Mouse (Mus musculus) midbrain, postnatal 0 days (tissue): ENCODE data around the gene Arpc1a. TPM values are rescaled to one million over a fixed set of nuclear protein-coding genes. Genes with fewer than 3 reads are reported as not detected.
A peak's percentile ranks its signal among the peaks of the same experiment; 100 is the strongest.

Source experiments
- ATAC-seq: fragments of 200-750 bp; cut with Nextera tagmentation; 2 replicates; pipeline ENCODE4 v1.8.0; 2017; ENCODE audit warnings: moderate number of reproducible peaks, mild to moderate bottlenecking, moderate TSS enrichment, moderate library complexity; ENCODE audit not compliant: low FRiP score
- DNase-seq: peaks from one replicate; pipeline ENCODE4 v3.0.0-alpha.2; 2015; ENCODE audit warnings: low spot score
- H3K27ac ChIP-seq: fragments of 300-500 bp; sonication (generic); 2 replicates; pipeline ENCODE4 v1.5.1; 2014; ENCODE audit warnings: low read depth, mild to moderate bottlenecking, low read length, mixed read lengths
- H3K27me3 ChIP-seq: fragments of 300-500 bp; sonication (generic); 2 replicates; pipeline ENCODE4 v1.6.1; 2014; ENCODE audit warnings: low read length, control low read depth, mixed read lengths; ENCODE audit not compliant: insufficient read depth
- H3K36me3 ChIP-seq: fragments of 300-500 bp; sonication (generic); 2 replicates; pipeline ENCODE4 v1.6.1; 2014; ENCODE audit warnings: low read length, control low read depth, mixed read lengths; ENCODE audit not compliant: insufficient read depth
- H3K4me1 ChIP-seq: fragments of 300-500 bp; sonication (generic); 2 replicates; pipeline ENCODE4 v1.6.1; 2014; ENCODE audit warnings: mild to moderate bottlenecking, control low read depth, antibody characterized with exemption, low read length, mixed read lengths; ENCODE audit not compliant: insufficient read depth
- H3K4me2 ChIP-seq: fragments of 300-500 bp; sonication (generic); 2 replicates; pipeline ENCODE4 v1.6.1; 2014; ENCODE audit warnings: low read depth, mild to moderate bottlenecking, low read length, mixed read lengths; ENCODE audit not compliant: poor library complexity, severe bottlenecking
- H3K4me3 ChIP-seq: fragments of 300-500 bp; sonication (generic); 2 replicates; pipeline ENCODE4 v1.5.1; 2014; ENCODE audit warnings: low read depth, mild to moderate bottlenecking, low read length, moderate library complexity
- H3K9ac ChIP-seq: fragments of 300-500 bp; sonication (generic); replicated peaks from 2 replicates; pipeline ENCODE4 v1.6.1; 2014; ENCODE audit warnings: mild to moderate bottlenecking, low read length, moderate library complexity, mixed read lengths; ENCODE audit not compliant: poor library complexity, severe bottlenecking
- H3K9me3 ChIP-seq: fragments of 300-500 bp; sonication (generic); 2 replicates; pipeline ENCODE4 v1.6.1; 2016; ENCODE audit warnings: low read length, control low read depth
- CTCF ChIP-seq: IDR thresholded peaks from 2 replicates; pipeline ENCODE4 v1.5.1; 2016; ENCODE audit warnings: antibody characterized with exemption, mild to moderate bottlenecking
- WGBS: fragments of 180-500 bp; shearing (Covaris S2); extraction: QIAGEN DNeasy Blood & Tissue Kit; methylation state at CpG from one replicate; pipeline ENCODE4 v1.1.7; 2014; 5-methylcytosine and 5-hydroxymethylcytosine counted together
- polyA plus RNA-seq: library from polyadenylated mRNA; unstranded; fragments of >200 nt; fragmentation: Nextera tagmentation; extraction: Ambion mirVana; gene quantifications from 2 replicates; pipeline ENCODE4 v1.2.1, GENCODE M21; 2015
- total RNA-seq: library from RNA; depleted of rRNA; stranded (reverse); fragments of >200 nt; gene quantifications from 2 replicates; pipeline ENCODE4 v1.2.3, GENCODE M21; 2014

Gene Arpc1a
- total and polyA plus RNA-seq, 2 experiments from 2014 or later = 148 to 244 TPM

GRCm38 (mm10) chr5:145059524-145059923 lies 24.1 kb upstream of the Arpc1a start:
- no peaks in the 10 kb centered on the region for H3K27me3 ChIP-seq
- ATAC-seq = no peak
- no peaks in the 10 kb centered on the region for H3K36me3 ChIP-seq
- TF ChIP-seq CTCF = no peak
- DNase-seq = no peak
- no peak overlapping the region for H3K4me2 ChIP-seq
- WGBS = 62% methylated on average over 2 of the region's 2 CpGs
- H3K4me1 ChIP-seq = no peaks in the 10 kb centered on the region
- H3K27ac ChIP-seq = no peak overlapping the region
- H3K9ac ChIP-seq = no peak overlapping the region
- no peaks in the 10 kb centered on the region for H3K9me3 ChIP-seq
- H3K4me3 ChIP-seq = no peak overlapping the region

DNA sequence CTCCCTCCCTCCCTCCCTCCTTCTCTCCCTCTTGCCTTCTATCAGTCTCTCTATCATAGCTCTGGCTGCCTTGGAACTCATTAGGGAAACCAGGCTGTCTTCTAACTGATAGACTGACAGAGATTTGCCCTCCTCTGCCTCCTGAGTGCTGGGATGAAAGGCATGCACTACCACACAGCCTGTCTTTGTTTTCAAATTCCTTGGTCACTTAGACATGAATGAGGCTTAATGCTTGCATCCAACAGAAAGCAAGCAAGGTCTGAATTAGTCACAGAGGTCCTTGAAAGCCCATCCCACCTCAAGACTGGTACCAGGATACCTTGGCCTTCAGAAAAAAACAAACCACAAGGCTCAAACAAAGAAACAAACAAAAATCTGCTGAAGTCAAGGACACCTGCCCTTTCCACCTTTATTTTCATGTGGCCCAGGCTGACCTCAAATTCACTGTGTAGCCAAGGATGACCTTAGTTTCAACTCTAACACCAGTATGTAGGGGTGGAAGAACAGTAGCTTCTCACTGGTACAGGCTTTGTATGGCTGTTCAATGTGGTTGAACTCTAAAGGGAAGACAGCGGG lies 18.8 kb upstream of the Arpc1a start:
- no peak overlapping the region for H3K9ac ChIP-seq
- no peaks in the 10 kb centered on the region for H3K4me1 ChIP-seq
- no peak overlapping the region for H3K4me3 ChIP-seq
- no peak for DNase-seq
- H3K27me3 ChIP-seq = no peaks in the 10 kb centered on the region; the same call in 1 of the 2 replicates
- H3K36me3 ChIP-seq = no peaks in the 10 kb centered on the region
- ATAC-seq = no peak
- no peak for TF ChIP-seq CTCF
- H3K9me3 ChIP-seq = no peaks in the 10 kb centered on the region
- no peak overlapping the region for H3K27ac ChIP-seq
- H3K4me2 ChIP-seq = no peak overlapping the region
- 88% methylated on average over 1 of the region's 1 CpGs for WGBS

GRCm38 (mm10) chr5:145068863-145069262 lies 14.8 kb upstream of the Arpc1a start:
- H3K9ac ChIP-seq = no peak overlapping the region
- H3K4me3 ChIP-seq = no peak overlapping the region
- TF ChIP-seq CTCF = no peak
- no peaks in the 10 kb centered on the region for H3K9me3 ChIP-seq
- no peaks in the 10 kb centered on the region for H3K36me3 ChIP-seq
- H3K4me1 ChIP-seq = no peaks in the 10 kb centered on the region
- no peak overlapping the region for H3K4me2 ChIP-seq
- H3K27me3 ChIP-seq = no peaks in the 10 kb centered on the region; the same call in 1 of the 2 replicates
- ATAC-seq (no peak), DNase-seq (no peak)
- WGBS = 65% methylated on average over 3 of the region's 3 CpGs
- H3K27ac ChIP-seq = no peak overlapping the region

DNA sequence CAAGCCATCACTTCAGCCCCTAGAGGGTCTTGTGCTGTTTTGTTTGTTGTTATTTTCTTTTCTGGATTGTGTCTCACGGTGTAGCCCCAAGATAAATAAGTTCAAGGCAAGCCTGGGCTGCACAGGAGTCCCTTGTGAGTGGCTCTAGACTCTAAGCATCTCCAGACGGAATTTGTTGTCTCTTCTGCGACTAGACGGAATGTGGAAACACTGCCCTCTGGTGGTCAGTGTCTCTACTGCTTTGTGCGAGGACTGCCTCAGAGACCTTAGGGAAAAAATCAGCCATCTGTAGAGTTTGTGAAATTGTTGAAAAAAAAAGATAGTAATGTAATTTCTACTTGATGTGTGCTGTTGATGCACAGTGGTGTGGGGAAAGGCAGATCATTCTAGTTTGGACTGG lies 13.9 kb upstream of the Arpc1a start:
- no peak overlapping the region for H3K27ac ChIP-seq
- H3K9ac ChIP-seq = no peak overlapping the region
- DNase-seq (peak; percentile 88), ATAC-seq (no peak)
- no peaks in the 10 kb centered on the region; the same call in 1 of the 2 replicates for H3K27me3 ChIP-seq
- no peak overlapping the region for H3K4me3 ChIP-seq
- H3K4me1 ChIP-seq = no peaks in the 10 kb centered on the region
- WGBS = under 1% methylated on average over 5 of the region's 5 CpGs
- TF ChIP-seq CTCF = peak; percentile 94
- H3K9me3 ChIP-seq = no peaks in the 10 kb centered on the region
- H3K4me2 ChIP-seq = no peak overlapping the region
- no peaks in the 10 kb centered on the region for H3K36me3 ChIP-seq

DNA sequence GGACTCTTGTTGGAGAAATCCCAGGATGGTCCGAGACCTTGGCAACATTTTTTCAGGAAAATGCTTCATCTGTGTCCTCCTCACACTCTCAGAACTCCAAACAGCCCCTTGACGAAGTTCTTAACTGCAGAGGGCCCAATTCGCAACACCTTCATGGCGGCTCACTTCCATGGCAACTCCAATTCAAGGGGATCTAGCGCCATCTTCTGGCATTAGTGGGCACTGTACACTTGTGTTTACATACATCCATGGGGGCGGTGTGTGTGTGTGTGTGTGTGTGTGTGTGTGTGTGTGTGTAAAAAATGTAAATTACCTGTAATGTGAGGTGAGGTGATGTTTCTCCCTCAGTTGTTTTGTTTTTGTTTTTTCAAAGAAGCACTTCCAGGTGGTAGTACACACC lies 12.3 kb upstream of the Arpc1a start:
- H3K9me3 ChIP-seq = no peaks in the 10 kb centered on the region
- no peaks in the 10 kb centered on the region for H3K36me3 ChIP-seq
- no peaks in the 10 kb centered on the region; the same call in 1 of the 2 replicates for H3K27me3 ChIP-seq
- H3K27ac ChIP-seq = no peak overlapping the region
- H3K4me2 ChIP-seq = no peak overlapping the region
- DNase-seq (peak; percentile 17), ATAC-seq (no peak)
- TF ChIP-seq CTCF = peak; percentile 62
- no peak overlapping the region for H3K4me3 ChIP-seq
- no peaks in the 10 kb centered on the region for H3K4me1 ChIP-seq
- WGBS = 48% methylated on average over 6 of the region's 6 CpGs
- H3K9ac ChIP-seq = no peak overlapping the region

- H3K4me3 ChIP-seq = no peak overlapping the region
- no peaks in the 10 kb centered on the region for H3K36me3 ChIP-seq
- no peak overlapping the region for H3K27ac ChIP-seq
- no peaks in the 10 kb centered on the region for H3K9me3 ChIP-seq
- WGBS = 62% methylated on average over 3 of the region's 3 CpGs
- TF ChIP-seq CTCF = no peak
- H3K4me2 ChIP-seq = no peak overlapping the region
- no peaks in the 10 kb centered on the region for H3K27me3 ChIP-seq
- ATAC-seq = no peak
- H3K4me1 ChIP-seq = no peaks in the 10 kb centered on the region
- H3K9ac ChIP-seq = no peak overlapping the region
- DNase-seq = no peak
These were observed 8.5 kb upstream of the Arpc1a start for GRCm38 (mm10) chr5:145075081-145075480.
